Mouse (Mus musculus) midbrain, embryonic 13.5 days (tissue): ENCODE data around the gene Pip5k1c. TPM values are rescaled to one million over a fixed set of nuclear protein-coding genes. Genes with fewer than 3 reads are reported as not detected.

Source experiments
- ATAC-seq: fragments of 200-750 bp; cut with Nextera tagmentation; 2 replicates; pipeline ENCODE4 v1.8.0; 2017; ENCODE audit warnings: mild to moderate bottlenecking, moderate TSS enrichment, moderate library complexity
- H3K27ac ChIP-seq: fragments of 300-500 bp; sonication (generic); 2 replicates; pipeline ENCODE4 v1.5.1; 2015; ENCODE audit warnings: inconsistent platforms, mild to moderate bottlenecking, moderate library complexity
- H3K27me3 ChIP-seq: fragments of 300-500 bp; sonication (generic); 2 replicates; pipeline ENCODE4 v1.6.1; 2015; ENCODE audit warnings: mild to moderate bottlenecking, inconsistent platforms
- H3K36me3 ChIP-seq: fragments of 300-500 bp; sonication (generic); 2 replicates; pipeline ENCODE4 v1.6.1; 2015; ENCODE audit warnings: mild to moderate bottlenecking, inconsistent platforms
- H3K4me1 ChIP-seq: fragments of 300-500 bp; sonication (generic); replicated peaks from 2 replicates; pipeline ENCODE4 v1.6.1; 2015; ENCODE audit warnings: inconsistent platforms
- H3K4me2 ChIP-seq: fragments of 300-500 bp; sonication (generic); replicated peaks from 2 replicates; pipeline ENCODE4 v1.6.1; 2015; ENCODE audit warnings: moderate library complexity, mild to moderate bottlenecking, inconsistent platforms
- H3K4me3 ChIP-seq: fragments of 300-500 bp; sonication (generic); replicated peaks from 2 replicates; pipeline ENCODE4 v1.5.1; 2015; ENCODE audit warnings: mild to moderate bottlenecking, inconsistent platforms
- H3K9ac ChIP-seq: fragments of 300-500 bp; sonication (generic); replicated peaks from 2 replicates; pipeline ENCODE4 v1.6.1; 2015; ENCODE audit warnings: mild to moderate bottlenecking, inconsistent platforms
- H3K9me3 ChIP-seq: fragments of 300-500 bp; sonication (generic); 2 replicates; pipeline ENCODE4 v1.6.1; 2016; ENCODE audit warnings: mild to moderate bottlenecking, inconsistent platforms
- WGBS: fragments of 180-500 bp; shearing (Covaris S2); methylation state at CpG from one replicate; pipeline ENCODE4 v1.1.7; 2015; 5-methylcytosine and 5-hydroxymethylcytosine counted together
- polyA plus RNA-seq: library from polyadenylated mRNA; unstranded; fragments of >200 nt; fragmentation: Nextera tagmentation; extraction: Ambion mirVana; gene quantifications from 2 replicates; pipeline ENCODE4 v1.2.1, GENCODE M21; 2015

Gene Pip5k1c
- polyA plus RNA-seq, 1 experiment from 2014 or later: 99.6 TPM

DNA sequence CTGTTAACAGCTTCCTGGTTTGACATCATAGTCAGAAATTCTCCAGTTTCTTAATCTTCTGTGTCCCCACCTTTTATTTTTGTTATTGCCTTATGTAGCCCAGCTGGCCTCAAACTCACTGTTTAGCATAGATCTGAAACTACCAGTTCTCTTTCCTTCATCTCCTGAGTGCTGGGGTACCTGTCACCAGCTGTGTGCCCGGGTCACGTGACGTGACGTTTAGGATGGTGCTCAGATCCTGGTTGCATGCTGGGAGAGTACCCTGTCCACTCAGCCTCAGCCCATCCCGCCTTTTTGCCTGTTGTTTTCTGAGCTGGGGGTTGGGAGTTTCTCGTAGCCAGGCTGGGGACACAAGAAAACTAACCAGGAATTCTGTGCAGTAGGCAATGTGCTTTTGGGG, 4.5 kb downstream of the Pip5k1c start:
- H3K4me2 ChIP-seq: no peak overlapping the region
- peaks cover 49% of the 10 kb centered on the region for H3K4me1 ChIP-seq
- no peaks in the 10 kb centered on the region for H3K9me3 ChIP-seq
- no peak for ATAC-seq
- no peak overlapping the region for H3K27ac ChIP-seq
- no peaks in the 10 kb centered on the region for H3K27me3 ChIP-seq
- WGBS: 87% methylated on average over 6 of the region's 6 CpGs
- peaks cover 5% of the 10 kb centered on the region for H3K36me3 ChIP-seq
- H3K9ac ChIP-seq: no peak overlapping the region
- no peak overlapping the region for H3K4me3 ChIP-seq

DNA sequence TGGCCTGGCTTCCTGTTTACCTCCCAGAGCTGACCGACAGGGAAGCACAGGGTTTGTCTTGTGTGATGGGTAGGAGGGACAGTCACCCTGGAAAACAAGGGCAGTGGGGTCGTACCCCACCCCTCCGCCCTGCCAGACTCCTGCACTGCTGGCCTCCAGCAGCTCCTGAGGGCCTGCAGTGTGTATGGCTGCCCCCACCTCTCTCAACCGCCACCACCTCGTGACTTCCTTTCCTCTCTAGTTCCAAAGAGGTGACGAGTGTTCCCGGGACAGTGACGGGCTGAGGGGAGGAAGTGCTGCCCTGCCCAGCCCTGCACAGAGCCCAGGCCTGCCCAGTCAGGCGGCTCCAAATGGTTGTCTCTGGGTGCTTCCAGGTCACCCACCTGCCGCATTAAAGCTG, 5.1 kb downstream of the Pip5k1c start:
- H3K4me2 ChIP-seq: no peak overlapping the region
- H3K9me3 ChIP-seq: no peaks in the 10 kb centered on the region
- no peaks in the 10 kb centered on the region for H3K27me3 ChIP-seq
- no peak overlapping the region for H3K9ac ChIP-seq
- peaks cover 55% of the 10 kb centered on the region for H3K4me1 ChIP-seq
- no peak for ATAC-seq
- no peak overlapping the region for H3K4me3 ChIP-seq
- no peak overlapping the region for H3K27ac ChIP-seq
- H3K36me3 ChIP-seq: peaks cover 5% of the 10 kb centered on the region
- WGBS: 77% methylated on average over 10 of the region's 10 CpGs

GRCm38 (mm10) chr10:81298369-81299100, 5.8 kb downstream of the Pip5k1c start:
- Histone ChIP-seq H3K27me3 (no peaks in the 10 kb centered on the region), H3K9ac (no peak overlapping the region), H3K4me2 (no peak overlapping the region), H3K4me1 (peaks cover 61% of the 10 kb centered on the region), H3K9me3 (no peaks in the 10 kb centered on the region), H3K4me3 (no peak overlapping the region), H3K27ac (no peak overlapping the region), H3K36me3 (peaks cover 5% of the 10 kb centered on the region)
- 95% methylated on average over 17 of the region's 17 CpGs for WGBS
- ATAC-seq: no peak

DNA sequence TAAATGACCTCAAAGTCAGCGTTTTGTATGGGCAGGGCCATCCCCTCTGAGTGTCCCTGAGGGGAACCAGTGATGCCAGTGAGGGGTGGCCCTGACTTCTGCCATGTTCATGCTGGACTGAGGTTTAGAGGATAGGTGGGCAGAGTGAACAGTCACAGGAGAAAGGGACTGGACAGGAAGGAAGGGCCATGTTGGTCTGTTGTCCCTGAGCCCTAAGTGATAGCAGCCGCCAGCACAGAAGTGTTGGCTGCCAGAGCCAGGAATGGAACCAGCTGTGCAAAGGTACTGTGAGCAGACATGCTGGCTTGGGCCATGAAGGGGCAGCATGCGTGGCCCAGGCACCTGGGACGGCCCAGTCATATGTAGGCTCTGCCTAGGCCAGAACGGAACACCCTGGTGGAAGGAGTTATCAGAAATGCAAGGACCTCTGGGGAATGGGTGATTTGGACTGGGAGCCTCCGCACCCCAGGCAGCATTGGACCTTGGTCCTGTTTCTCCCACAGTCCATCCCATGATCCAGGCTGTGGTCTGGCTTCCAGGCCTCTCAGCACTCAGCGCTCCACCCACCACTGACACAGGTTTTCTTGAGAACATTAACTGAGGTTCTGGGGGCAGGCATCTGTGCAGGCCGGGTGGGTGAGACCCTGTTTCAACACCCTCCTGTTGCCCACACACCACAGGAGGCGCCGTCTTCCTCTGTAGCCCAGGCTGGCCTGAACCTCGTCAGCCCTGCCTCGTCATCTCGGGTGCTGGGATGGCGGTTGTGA, 7.0 kb downstream of the Pip5k1c start:
- peaks cover 58% of the 10 kb centered on the region for H3K4me1 ChIP-seq
- 94% methylated on average over 14 of the region's 14 CpGs for WGBS

GRCm38 (mm10) chr10:81300352-81300907, 7.7 kb downstream of the Pip5k1c start:
- no peak for ATAC-seq
- H3K27me3 ChIP-seq: no peaks in the 10 kb centered on the region
- H3K27ac ChIP-seq: no peak overlapping the region
- peaks cover 51% of the 10 kb centered on the region for H3K4me1 ChIP-seq
- 0 out of 2 replicates have a peak overlapping the region, but pooled peaks have one; percentile 19 for H3K9ac ChIP-seq
- H3K9me3 ChIP-seq: no peaks in the 10 kb centered on the region
- peaks cover 5% of the 10 kb centered on the region for H3K36me3 ChIP-seq
- 87% methylated on average over 9 of the region's 9 CpGs for WGBS
- H3K4me3 ChIP-seq: no peak overlapping the region
- H3K4me2 ChIP-seq: no peak overlapping the region

More for the DNA sequence above, 7.0 kb downstream of the Pip5k1c start:
- Histone ChIP-seq H3K9ac (0 out of 2 replicates have a peak overlapping the region, but pooled peaks have one; percentile 30), H3K36me3 (peaks cover 5% of the 10 kb centered on the region), H3K4me2 (no peak overlapping the region), H3K9me3 (no peaks in the 10 kb centered on the region), H3K27ac (no peak overlapping the region), H3K27me3 (no peaks in the 10 kb centered on the region), H3K4me3 (no peak overlapping the region)
- no peak for ATAC-seq

DNA sequence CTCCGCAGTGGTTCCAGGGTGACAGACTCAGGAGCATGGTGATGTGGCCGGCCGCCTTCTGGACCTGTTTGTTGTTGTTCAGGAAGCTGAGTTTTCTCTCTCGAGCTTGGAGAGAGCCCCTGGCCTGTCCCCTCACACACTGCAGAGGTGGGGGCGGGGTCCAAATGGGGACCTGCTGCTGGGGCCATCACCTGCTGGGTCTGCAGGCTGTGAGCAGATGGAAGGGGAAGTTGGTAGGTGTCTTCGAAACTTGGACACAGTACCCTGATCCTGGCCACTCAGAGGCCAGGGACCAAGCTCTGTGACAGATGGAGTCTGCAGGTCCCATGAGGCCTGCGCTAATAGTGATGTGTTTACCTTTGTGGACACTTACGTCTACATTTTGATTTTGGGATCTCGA, 8.6 kb downstream of the Pip5k1c start:
- 87% methylated on average over 9 of the region's 9 CpGs for WGBS
- Histone ChIP-seq H3K36me3 (peaks cover 12% of the 10 kb centered on the region), H3K9me3 (no peaks in the 10 kb centered on the region), H3K4me3 (no peak overlapping the region), H3K4me2 (no peak overlapping the region), H3K4me1 (peaks cover 42% of the 10 kb centered on the region), H3K27ac (no peak overlapping the region), H3K27me3 (no peaks in the 10 kb centered on the region), H3K9ac (no peak overlapping the region)
- no peak for ATAC-seq

DNA sequence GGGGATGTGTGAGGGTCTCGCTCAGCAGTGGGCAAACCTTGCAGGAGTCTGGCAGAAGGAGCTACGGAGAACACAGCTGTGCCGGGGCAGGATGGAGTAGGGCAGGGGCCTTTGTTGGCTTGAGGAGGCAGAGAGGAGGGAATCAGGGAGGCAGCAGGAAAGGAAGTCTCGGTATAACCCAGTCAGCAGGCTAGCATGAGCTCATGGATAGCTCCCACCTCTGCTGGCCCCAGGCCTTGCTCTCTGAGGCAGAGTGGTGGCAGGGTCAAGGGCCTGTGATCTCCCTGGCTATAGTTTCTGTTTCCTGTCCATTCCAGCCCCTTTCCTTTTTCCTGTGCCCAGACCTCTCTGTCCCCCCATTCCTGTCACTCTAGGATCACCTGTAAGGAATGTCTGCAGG, 9.5 kb downstream of the Pip5k1c start:
- H3K9ac ChIP-seq: no peak overlapping the region
- ATAC-seq: no peak
- H3K4me3 ChIP-seq: no peak overlapping the region
- H3K27me3 ChIP-seq: no peaks in the 10 kb centered on the region
- 66% methylated on average over 4 of the region's 4 CpGs for WGBS
- H3K36me3 ChIP-seq: peaks cover 18% of the 10 kb centered on the region
- H3K4me1 ChIP-seq: peaks cover 39% of the 10 kb centered on the region
- 0 out of 2 replicates have a peak overlapping the region, but pooled peaks have one; percentile 19 for H3K27ac ChIP-seq
- no peak overlapping the region for H3K4me2 ChIP-seq
- H3K9me3 ChIP-seq: no peaks in the 10 kb centered on the region

DNA sequence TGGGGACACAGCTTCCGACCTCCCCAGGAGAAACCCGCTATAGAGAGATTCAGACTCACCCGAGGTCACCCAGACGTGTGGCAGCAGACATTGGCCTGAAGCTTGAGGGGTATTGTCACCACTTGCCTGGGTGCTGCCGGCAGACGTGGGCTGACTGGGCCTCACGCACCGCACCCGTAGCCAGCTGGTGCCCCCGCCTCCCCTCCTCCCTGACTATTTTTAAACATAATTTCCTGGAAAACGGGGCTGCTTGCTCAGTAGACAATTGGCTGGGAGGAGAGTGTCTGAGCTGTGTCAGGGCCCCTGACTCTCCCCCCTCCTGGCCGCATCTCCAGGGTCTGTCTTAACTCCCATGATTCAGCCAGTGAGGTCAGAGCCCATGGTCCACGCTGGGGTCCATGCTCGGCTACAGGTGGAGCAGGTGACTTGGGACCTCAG, 10.0 kb downstream of the Pip5k1c start:
- H3K9me3 ChIP-seq: no peaks in the 10 kb centered on the region
- 0 out of 2 replicates have a peak overlapping the region, but pooled peaks have one; percentile 19 for H3K27ac ChIP-seq
- H3K4me2 ChIP-seq: no peak overlapping the region
- peaks cover 23% of the 10 kb centered on the region for H3K36me3 ChIP-seq
- no peaks in the 10 kb centered on the region for H3K27me3 ChIP-seq
- WGBS: 77% methylated on average over 14 of the region's 14 CpGs
- no peak for ATAC-seq
- peaks cover 39% of the 10 kb centered on the region for H3K4me1 ChIP-seq
- H3K9ac ChIP-seq: no peak overlapping the region
- H3K4me3 ChIP-seq: no peak overlapping the region

DNA sequence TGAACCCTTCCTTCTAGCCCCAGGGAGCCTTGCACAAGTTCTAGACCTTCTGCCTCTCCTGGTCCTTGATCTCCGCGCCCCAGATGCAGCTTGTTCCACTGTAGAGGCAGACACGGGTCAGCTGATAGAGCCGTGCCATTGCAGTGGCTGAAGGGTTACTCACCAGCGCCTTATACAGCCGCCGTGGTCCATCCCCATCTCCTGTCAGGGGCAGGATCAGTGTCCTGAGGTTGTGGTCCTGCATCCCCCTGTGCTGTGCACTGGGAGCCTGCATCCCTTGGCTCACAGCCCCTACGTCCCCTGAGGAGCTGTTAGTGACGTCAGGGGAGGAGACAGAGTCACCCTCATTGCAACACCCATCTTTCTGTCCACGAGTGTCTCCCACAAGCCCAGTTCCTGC, 10.5 kb downstream of the Pip5k1c start:
- Histone ChIP-seq H3K4me1 (peaks cover 39% of the 10 kb centered on the region), H3K9ac (no peak overlapping the region), H3K36me3 (peaks cover 28% of the 10 kb centered on the region), H3K4me2 (no peak overlapping the region), H3K27ac (no peak overlapping the region), H3K27me3 (no peaks in the 10 kb centered on the region), H3K4me3 (no peak overlapping the region), H3K9me3 (no peaks in the 10 kb centered on the region)
- WGBS: 82% methylated on average over 10 of the region's 10 CpGs
- no peak for ATAC-seq

DNA sequence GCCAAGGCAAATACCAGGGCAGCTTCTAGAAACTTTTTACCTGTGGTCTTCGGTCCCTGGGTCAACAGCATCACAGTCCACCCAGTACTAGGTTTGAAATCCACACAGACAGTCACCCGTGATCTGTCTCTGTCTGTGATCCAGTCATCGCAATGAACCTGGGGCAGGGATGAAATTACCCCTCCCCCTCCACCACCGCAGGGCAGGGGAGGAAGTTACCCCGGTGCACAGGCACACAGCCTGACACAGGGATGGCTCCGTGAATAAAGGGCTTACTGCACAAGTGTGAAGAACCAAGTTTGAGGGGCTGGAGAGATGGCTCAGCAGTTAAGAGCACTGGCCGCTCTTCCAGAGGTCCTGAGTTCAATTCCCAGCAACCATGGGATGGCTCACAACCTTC, 11.0 kb downstream of the Pip5k1c start:
- 0 out of 2 replicates have a peak overlapping the region, but pooled peaks have one; percentile 19 for H3K9ac ChIP-seq
- peaks cover 39% of the 10 kb centered on the region for H3K4me1 ChIP-seq
- H3K4me2 ChIP-seq: no peak overlapping the region
- no peak overlapping the region for H3K27ac ChIP-seq
- H3K27me3 ChIP-seq: no peaks in the 10 kb centered on the region
- 82% methylated on average over 7 of the region's 7 CpGs for WGBS
- no peak for ATAC-seq
- no peak overlapping the region for H3K4me3 ChIP-seq
- H3K9me3 ChIP-seq: no peaks in the 10 kb centered on the region
- peaks cover 33% of the 10 kb centered on the region for H3K36me3 ChIP-seq

DNA sequence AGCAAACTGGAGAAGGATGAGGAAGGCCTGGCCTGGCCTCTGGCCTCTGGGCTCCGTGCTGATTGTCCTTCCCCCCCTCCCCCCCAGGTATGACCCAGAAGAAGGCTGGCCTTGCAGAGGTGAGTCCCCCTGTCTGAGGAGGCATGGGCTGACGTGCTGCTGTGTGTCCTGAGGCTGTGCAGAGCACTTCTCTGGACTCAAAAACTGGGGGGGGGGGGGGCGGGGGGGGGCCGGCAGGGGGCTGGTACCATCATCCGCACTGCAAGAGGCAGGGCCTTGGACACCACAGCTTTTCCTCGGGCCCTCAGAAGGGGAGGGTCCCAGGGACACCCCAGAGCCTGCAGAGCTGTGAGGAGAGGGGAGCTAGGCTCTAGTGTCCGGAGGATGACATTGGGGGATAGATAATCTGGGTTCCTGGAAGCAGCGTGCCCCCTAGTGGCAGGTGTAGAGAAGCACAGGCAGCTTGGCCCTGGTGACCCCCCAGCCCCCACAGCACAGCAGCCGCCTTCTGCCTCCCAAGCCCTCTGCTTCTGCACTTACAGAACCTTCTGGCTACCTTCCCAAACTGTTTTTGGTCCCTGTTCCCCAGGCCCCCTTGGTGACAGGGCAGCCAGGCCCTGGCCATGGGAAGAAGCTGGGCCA, 12.0 kb downstream of the Pip5k1c start:
- Histone ChIP-seq H3K36me3 (peaks cover 42% of the 10 kb centered on the region), H3K4me2 (no peak overlapping the region), H3K27me3 (no peaks in the 10 kb centered on the region), H3K9ac (no peak overlapping the region), H3K4me1 (peaks cover 39% of the 10 kb centered on the region), H3K4me3 (no peak overlapping the region), H3K27ac (no peak overlapping the region), H3K9me3 (no peaks in the 10 kb centered on the region)
- WGBS: 31% methylated on average over 6 of the region's 9 CpGs
- no peak for ATAC-seq

DNA sequence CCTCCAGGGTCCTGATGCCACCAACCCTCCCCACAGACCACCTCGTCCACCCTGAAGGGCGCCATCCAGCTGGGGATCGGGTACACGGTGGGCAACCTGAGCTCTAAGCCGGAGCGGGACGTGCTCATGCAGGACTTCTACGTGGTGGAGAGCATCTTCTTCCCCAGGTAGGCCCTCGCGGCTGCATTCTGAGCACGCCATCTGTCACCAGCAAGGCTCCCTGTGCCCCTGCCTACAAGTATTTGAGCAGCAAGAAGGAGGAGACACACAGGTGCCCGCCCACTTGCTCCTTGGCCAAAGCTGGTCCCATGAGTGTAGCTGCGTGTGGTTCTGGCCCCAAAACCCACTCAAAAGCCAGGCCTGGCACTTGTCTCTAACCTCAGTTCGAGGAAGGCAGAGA, 12.9 kb downstream of the Pip5k1c start:
- no peak for ATAC-seq
- peaks cover 52% of the 10 kb centered on the region for H3K36me3 ChIP-seq

More for the DNA sequence above, 12.9 kb downstream of the Pip5k1c start:
- no peak overlapping the region for H3K4me2 ChIP-seq
- no peaks in the 10 kb centered on the region for H3K27me3 ChIP-seq
- no peak overlapping the region for H3K9ac ChIP-seq
- no peaks in the 10 kb centered on the region for H3K9me3 ChIP-seq
- peaks cover 33% of the 10 kb centered on the region for H3K4me1 ChIP-seq
- no peak overlapping the region for H3K4me3 ChIP-seq
- no peak overlapping the region for H3K27ac ChIP-seq
- WGBS: 95% methylated on average over 14 of the region's 14 CpGs
